Mouse (Mus musculus) urinary bladder, adult 2 months (tissue): ENCODE data around the gene Map1s. TPM values are rescaled to one million over a fixed set of nuclear protein-coding genes. Genes with fewer than 3 reads are reported as not detected.
A peak's percentile ranks its signal among the peaks of the same experiment; 100 is the strongest.

Experiments used
- DNase-seq: peaks from one replicate; pipeline ENCODE4 v3.0.0; 2022; ENCODE audit warnings: low spot score
- polyA plus RNA-seq: library from polyadenylated mRNA; depleted of rRNA; stranded (reverse); fragments of >200 nt; gene quantifications from 2 replicates; pipeline ENCODE4 v1.2.3, GENCODE M21; 2012

The Map1s gene
- polyA plus RNA-seq, 1 experiment: 30.8 TPM

- no peak for DNase-seq
Observed at GRCm38 (mm10) chr8:70898661-70899198, 7.0 kb upstream of the Map1s start.

DNA sequence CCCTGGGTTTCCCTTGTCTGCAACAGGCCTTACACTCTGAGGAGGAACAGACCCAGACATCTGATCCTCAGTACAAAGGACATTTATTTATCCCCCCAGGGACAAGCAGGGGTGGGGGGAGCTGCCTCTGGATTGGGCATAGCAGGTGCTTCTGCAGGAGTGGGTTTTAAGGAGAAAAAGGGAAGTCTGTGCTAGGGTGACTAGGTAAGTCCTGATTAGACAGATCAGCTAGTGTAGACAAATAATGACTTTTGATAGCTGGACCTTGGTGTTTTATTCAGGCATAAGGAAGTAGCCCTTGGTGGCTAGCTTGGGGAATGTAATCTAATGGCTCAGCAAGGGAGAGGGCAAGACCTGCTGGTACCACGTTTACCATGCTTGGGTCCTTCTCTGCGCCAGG, 6.5 kb upstream of the Map1s start:
- DNase-seq: no peak

DNA sequence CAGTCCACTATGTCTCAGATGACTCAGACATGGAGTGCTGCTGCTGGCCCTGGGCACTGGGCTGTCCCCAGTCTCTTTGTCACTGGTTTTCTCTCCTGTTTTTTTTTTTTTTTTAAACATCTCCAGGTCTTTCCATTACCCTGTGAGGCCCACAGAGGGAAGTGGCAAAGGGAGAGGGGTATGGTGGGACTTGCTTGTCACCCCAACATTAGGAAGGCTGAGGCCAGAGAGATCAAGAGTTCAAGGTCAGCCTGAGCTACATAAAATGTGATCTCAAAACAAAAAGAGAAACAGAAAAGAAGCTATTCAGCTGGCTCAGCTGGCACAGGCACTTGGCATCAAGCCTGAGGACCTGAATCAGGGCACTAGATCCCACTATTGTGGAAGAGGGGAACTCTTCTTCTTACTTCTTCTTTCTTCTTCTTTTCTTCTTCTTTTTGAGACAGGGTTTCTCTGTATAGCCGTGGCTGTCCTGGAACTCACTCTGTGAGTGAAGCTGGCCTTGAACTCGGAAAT, 4.8 kb upstream of the Map1s start:
- DNase-seq: no peak

- no peak for DNase-seq
Observed at GRCm38 (mm10) chr8:70902211-70902610, 3.5 kb upstream of the Map1s start.

DNA sequence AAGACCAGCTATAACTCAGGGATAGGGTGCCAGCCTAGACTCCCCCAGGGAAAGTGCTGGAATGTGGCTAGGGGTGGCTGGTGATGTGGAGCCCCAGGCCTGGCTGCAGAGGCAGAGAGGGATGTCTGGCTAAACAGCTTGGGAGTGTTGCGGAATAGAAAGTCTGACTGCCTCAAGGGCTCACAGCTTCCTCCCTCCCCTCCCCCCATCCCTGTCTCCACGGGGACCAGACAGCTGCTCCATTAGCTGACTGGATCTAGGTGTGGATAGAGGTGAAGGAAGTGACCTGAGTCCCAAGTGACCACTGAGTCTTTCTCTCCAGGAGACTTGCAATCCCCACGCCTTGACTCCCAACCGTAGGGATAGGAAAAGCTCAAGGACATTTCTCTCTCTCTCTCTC, 2.6 kb upstream of the Map1s start:
- DNase-seq: no peak

GRCm38 (mm10) chr8:70903582-70903981, 2.1 kb upstream of the Map1s start:
- no peak for DNase-seq

DNA sequence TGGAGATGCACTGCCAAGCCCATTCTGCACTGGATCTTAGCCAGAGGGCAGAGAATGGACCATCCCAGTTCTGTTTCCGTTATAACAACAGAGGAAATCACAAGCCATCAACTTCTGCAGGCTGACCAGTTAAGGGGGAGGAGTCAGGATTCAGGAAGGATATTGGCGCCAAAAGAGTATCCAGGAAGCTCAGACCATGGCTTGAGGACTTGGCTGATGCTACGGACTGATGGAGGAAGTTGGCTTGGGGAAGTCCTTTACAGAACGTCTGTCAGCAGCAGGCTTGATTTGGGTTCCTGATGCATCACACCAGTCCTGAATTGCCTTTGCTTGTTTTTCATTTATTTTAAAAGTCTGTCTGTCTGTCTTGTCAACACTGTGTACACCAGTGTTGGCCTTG, 1.2 kb upstream of the Map1s start:
- DNase-seq: no peak

DNA sequence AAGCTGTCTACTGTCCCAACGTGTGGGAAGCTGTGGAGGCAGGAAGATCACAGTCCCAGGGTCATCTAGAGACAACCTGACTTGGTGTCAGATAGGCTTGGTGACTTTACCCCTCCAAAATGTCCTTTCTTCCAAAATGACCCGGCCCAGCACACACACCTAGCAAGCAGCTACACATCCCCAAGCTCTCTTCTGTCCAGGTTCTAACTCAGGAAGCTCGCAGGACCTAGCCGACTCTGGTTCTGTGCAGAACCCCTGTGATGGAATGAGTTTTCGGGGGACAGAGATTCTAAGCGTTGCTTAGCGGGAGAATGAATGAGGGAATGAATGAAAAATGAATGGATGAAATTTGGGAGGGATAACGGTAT, 285 bp upstream of the Map1s start:
- no peak for DNase-seq

- no peak for DNase-seq
Observed at GRCm38 (mm10) chr8:70907518-70907917, 1.8 kb downstream of the Map1s start.

DNA sequence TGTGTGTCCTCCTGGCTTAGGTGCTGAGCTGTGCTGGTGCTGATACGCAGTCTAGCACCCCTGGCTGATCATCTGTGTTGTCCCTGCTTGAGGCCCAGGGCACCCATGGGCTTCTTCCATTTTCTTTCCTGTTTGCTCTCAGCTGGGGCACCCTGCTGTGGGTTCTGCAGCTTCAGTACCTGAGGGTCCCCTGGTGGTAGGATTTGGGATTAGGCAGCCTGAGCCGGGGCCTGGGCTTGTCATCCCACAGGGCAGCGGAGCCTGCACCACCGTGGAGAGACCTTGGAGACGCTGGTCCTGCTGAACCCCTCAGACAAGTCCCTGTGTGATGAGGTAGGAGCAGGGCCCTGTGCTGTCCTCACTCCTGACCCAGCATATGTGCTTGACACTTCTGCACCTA, 5.9 kb downstream of the Map1s start:
- DNase-seq: no peak

GRCm38 (mm10) chr8:70912955-70913354, 7.2 kb downstream of the Map1s start:
- DNase-seq: no peak

DNA sequence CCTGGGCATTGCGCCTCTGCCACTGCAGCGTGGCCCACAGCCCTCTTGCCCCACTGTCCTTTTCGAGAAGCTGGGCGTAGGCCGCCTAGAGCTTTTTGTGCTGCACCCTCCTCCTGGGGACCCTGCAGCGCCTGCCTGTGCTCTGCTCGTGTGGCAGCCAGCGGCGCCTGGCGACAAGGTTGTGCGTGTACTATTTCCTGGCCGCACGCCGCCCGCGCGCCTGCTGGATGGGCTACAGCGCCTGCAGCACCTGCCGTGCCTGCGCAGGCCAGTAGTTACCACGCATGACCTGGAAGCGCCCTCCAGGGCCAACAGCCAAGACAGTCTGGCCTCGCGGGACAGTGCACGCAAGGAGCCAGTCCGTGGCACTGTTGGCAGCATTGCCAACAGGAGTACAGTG, 7.8 kb downstream of the Map1s start:
- DNase-seq: no peak

GRCm38 (mm10) chr8:70914704-70915103, 9.0 kb downstream of the Map1s start:
- DNase-seq: no peak

DNA sequence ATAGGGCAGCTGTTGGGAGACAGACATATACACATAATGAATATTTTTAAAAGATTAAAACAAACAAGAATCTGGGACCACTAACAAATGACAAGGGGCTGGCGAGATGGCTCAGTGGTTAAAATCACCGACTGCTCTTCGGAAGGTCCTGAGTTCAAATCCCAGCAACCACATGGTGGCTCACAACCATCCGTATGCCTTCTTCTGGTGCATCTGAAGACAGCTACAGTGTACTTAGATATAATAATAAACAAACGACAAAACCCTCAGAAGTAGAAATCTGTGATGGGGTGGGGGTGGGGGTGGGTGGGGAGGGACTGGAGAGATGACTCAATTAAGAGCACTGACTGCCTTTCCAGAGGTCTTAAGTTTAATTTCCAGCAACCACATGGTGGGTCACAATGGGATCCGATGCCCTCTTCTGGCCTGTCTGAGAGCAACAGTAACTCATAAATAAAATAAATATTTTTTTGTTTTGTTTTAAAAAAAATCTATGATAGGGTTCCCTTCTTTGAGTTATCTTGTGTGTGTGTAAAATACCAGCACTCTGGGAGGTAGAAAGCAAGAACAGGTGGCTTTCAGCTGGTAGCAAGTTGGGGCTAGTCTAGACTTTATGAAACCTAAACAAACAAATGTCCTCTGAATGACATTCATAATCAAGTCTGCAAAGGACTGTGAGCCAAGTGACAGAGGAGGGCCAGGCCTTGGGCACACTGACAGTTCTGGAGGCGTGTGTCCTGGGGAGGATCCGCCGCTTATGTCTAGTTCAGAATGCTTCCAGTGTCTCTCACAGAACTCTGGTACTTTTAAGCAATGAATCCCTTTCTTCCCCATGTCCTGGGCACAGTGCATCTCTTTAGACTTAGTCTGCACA, 14.6 kb downstream of the Map1s start:
- no peak for DNase-seq

GRCm38 (mm10) chr8:70924151-70924550, 18.4 kb downstream of the Map1s start:
- peak; percentile 4 for DNase-seq

GRCm38 (mm10) chr8:70925754-70926153, 20.0 kb downstream of the Map1s start:
- DNase-seq: peak; percentile 8

DNA sequence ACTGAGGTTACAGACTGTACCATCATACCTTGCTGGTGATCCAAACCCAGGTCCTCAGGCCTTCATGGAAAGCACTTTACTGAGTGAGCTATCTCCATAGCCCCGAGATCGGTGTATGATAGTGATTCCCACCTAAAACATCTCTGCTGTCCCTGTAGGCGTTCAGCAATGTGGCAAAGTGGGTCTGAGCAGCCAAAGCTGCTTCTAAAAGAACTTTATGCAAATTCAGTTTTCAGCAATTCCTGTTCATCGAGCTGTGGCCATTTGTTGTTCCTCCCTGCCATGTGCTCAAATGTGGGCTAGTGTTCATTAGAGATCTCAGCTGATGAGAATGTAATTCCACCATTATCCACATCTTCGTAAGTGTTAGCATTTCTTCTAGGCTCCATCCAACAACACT, 20.7 kb downstream of the Map1s start:
- DNase-seq: no peak

- peak; percentile 11 for DNase-seq
Observed at GRCm38 (mm10) chr8:70928096-70928495, 22.4 kb downstream of the Map1s start.

DNA sequence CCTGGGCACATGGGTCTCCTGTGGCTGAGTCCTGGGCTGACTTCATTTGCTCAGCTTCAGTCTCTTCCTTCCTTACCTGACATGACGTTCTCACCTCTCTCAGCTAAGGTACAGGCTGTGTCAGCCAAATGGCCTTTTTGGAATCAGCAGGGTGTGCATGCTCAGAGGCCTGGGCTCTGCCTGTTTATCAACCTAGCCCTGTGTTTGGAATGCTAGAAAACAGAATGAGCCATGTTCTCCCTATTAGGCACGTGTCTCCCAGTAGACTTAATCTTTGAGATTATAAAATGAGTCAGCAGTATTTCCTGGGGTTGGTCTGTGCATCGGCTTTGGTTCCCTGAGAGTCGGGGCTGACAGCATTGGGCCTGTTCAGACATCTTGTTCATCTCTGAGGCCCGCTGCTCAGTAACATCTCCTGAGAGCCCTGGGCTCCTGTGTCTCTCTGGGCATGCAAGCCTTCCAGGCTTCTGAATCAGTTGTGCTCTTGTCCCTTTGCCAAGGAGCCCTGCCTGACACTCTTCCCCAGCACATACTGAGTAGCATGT, 23.1 kb downstream of the Map1s start:
- peak; percentile 20 for DNase-seq

- DNase-seq: peak; percentile 15
Observed at GRCm38 (mm10) chr8:70931731-70932130, 26.0 kb downstream of the Map1s start.

- DNase-seq: no peak
Observed at GRCm38 (mm10) chr8:70933036-70933435, 27.3 kb downstream of the Map1s start.

DNA sequence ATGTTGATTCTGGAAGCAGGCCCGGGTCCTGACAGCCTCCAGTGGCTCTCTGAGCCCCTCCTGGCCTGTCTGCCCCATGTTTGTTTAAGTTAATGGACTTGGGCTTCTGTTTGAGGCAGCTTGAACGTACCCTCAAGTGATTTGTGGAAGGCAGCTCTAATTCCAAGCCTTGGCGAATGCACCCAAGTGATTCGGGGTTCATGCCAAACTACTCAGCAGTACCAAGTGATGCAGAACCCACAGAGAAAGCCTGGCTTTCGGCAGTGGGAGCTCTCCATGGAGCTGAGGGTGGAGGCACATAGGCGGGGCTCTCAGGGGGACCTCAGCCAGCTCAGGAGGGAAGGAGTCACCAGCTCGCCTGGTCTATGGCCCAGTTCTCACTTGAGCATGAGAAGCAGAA, 29.1 kb downstream of the Map1s start:
- peak; percentile 14 for DNase-seq

GRCm38 (mm10) chr8:70937200-70937599, 31.5 kb downstream of the Map1s start:
- peak; percentile 6 for DNase-seq
